Mouse (Mus musculus) intestine, postnatal 0 days (tissue): ENCODE results near the gene Hhipl1. TPM values are rescaled to one million over a fixed set of nuclear protein-coding genes. Genes with fewer than 3 reads are reported as not detected.

Experiments used
- ATAC-seq: fragments of 200-750 bp; cut with Nextera tagmentation; 2 replicates; pipeline ENCODE4 v1.8.0; 2017; ENCODE audit warnings: mild to moderate bottlenecking, moderate TSS enrichment, moderate library complexity
- H3K27ac ChIP-seq: fragments of 300-500 bp; sonication (generic); 2 replicates; pipeline ENCODE4 v1.5.1; 2014; ENCODE audit warnings: mild to moderate bottlenecking, low read depth, low read length, moderate library complexity
- H3K27me3 ChIP-seq: fragments of 300-500 bp; sonication (generic); replicated peaks from 2 replicates; pipeline ENCODE4 v1.6.1; 2014; ENCODE audit warnings: low read length, mixed read lengths; ENCODE audit not compliant: control insufficient read depth, insufficient read depth
- H3K36me3 ChIP-seq: fragments of 300-500 bp; sonication (generic); 2 replicates; pipeline ENCODE4 v1.6.1; 2014; ENCODE audit warnings: mild to moderate bottlenecking, moderate library complexity; ENCODE audit not compliant: control insufficient read depth, insufficient read depth
- H3K4me1 ChIP-seq: fragments of 300-500 bp; sonication (generic); replicated peaks from 2 replicates; pipeline ENCODE4 v1.6.1; 2014; ENCODE audit warnings: antibody characterized with exemption, low read length, mixed read lengths; ENCODE audit not compliant: control insufficient read depth, insufficient read depth
- H3K4me2 ChIP-seq: fragments of 300-500 bp; sonication (generic); replicated peaks from 2 replicates; pipeline ENCODE4 v1.6.1; 2014; ENCODE audit warnings: low read depth, mild to moderate bottlenecking, moderate library complexity
- H3K4me3 ChIP-seq: fragments of 300-500 bp; sonication (generic); 2 replicates; pipeline ENCODE4 v1.5.1; 2014; ENCODE audit warnings: low read depth, low read length
- H3K9ac ChIP-seq: fragments of 300-500 bp; sonication (generic); 2 replicates; pipeline ENCODE4 v1.6.1; 2014; ENCODE audit warnings: mild to moderate bottlenecking, low read depth, low read length
- H3K9me3 ChIP-seq: fragments of 300-500 bp; sonication (generic); 2 replicates; pipeline ENCODE4 v1.6.1; 2016; ENCODE audit warnings: mixed run types; ENCODE audit not compliant: control insufficient read depth
- CTCF ChIP-seq: sonication (generic); IDR thresholded peaks from 2 replicates; pipeline ENCODE4 v1.5.1; 2016; ENCODE audit warnings: low read depth, mild to moderate bottlenecking, control low read depth, antibody characterized with exemption, moderate library complexity
- WGBS: fragments of 180-500 bp; shearing (Covaris S2); extraction: QIAGEN DNeasy Blood & Tissue Kit; methylation state at CpG from one replicate; pipeline ENCODE4 v1.1.7; 2014; 5-methylcytosine and 5-hydroxymethylcytosine counted together
- polyA plus RNA-seq: library from polyadenylated mRNA; unstranded; fragments of >200 nt; fragmentation: Nextera tagmentation; extraction: Ambion mirVana; gene quantifications from 2 replicates; pipeline ENCODE4 v1.2.1, GENCODE M21; 2015

The Hhipl1 gene
- polyA plus RNA-seq, 1 experiment from 2014 or later, result 0.20 TPM

DNA sequence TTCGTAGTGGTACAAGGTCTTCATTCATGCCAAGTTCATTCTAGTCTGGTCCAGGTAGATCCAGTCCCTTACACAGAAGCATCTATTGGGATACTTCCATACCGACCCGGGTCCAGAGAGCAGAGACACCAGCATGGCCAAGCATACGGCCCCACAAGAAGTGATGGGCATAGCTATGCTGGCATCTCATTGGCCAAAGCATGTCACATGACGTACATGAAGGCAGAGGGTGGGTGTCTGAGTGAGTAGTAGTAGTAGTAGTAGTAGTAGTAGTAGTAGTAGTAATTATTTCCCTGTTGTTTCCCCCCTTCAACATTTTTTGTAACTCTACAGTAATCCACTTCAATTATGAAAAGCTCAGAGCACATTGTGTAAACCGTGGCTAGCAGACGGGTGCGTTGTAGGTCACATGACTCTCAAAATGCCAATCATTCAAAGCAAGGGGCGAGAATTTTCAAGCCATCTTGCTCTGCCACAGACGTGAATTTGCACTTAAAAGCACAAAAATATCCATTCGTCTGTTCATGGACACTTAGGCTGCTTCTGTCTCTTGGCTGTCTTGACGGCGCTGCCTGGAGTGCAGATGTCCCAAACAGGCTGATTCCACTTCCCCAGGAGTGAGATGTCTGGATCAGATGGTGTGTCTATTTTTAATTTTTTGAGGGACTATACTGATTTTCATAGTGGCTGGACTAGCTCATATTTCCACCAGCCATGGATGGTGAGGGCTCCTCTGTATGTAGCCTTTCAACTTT lies 72.5 kb downstream of the Hhipl1 start:
- H3K9ac ChIP-seq, result no peak overlapping the region
- no peak overlapping the region for H3K4me2 ChIP-seq
- 81% methylated on average over 13 of the region's 13 CpGs for WGBS

More for the DNA sequence above, 72.5 kb downstream of the Hhipl1 start:
- no peak for TF ChIP-seq CTCF
- Histone ChIP-seq H3K4me1 (no peaks in the 10 kb centered on the region), H3K4me3 (no peak overlapping the region), H3K36me3 (no peaks in the 10 kb centered on the region; the same call in 1 of the 2 replicates), H3K27ac (no peak overlapping the region), H3K27me3 (no peaks in the 10 kb centered on the region), H3K9me3 (no peaks in the 10 kb centered on the region)
- ATAC-seq, result no peak

Other genes starting within 250 kb of the Hhipl1 start
- gene Setd3, start 127.0 kb upstream of the Hhipl1 start, polyA plus RNA-seq, result 49.1 and 50.0 TPM in 2 replicates
- gene Ccnk, start 126.7 kb upstream of the Hhipl1 start, polyA plus RNA-seq, result 3.0 and 3.3 TPM in 2 replicates
- 10.1 and 12.0 TPM in 2 replicates for gene Ccdc85c, start 30.8 kb upstream of the Hhipl1 start, polyA plus RNA-seq
- 0.85 and 0.86 TPM in 2 replicates for gene Cyp46a1, start 28.1 kb downstream of the Hhipl1 start, polyA plus RNA-seq
- gene Eml1, start 64.7 kb downstream of the Hhipl1 start, polyA plus RNA-seq, result 27.8 and 32.9 TPM in 2 replicates
- gene Evl, start 248.4 kb downstream of the Hhipl1 start, polyA plus RNA-seq, result 18.0 and 20.5 TPM in 2 replicates